Mouse (Mus musculus): ENCODE results near the gene Rap1gap.

Gene Rap1gap

DNA sequence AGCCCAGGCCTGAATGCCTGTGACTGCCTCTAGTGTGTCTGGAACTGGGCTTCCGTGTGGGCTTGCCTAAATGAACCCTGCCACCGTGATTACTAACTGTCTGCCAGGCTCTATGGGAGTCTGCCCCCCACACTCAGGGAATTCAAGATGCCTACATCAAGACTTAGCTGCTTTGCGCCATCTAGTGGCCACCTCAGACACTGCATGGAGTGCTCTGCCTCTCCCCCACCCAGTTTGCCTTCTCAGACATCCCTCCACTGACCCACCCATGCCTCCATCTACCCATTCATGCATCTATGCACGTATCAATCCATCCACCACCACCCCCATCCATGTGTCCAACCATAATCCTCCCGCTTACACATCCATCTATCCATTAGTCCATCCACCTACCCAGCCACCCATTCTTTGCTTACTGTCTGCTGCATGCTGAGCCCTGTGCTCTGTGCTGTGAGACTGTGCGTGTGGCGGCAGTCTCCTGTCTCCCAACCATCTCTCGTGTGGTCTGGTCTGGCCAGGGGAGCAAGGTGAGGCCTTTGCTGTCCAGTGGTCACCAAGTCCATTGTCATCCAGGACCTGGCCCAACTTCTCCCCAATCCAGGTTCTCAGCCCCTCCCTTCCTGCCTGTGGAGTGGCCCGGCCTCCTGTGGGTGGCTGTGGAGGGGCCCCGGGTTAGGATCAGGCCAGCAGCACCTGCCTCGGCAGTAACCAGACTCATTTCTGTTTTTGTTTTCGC is 58.3 kb downstream of the Rap1gap start:
- peak; percentile 42 to 64 for DNase-seq (ENCODE audit: low spot score in 2 of 2)

DNA sequence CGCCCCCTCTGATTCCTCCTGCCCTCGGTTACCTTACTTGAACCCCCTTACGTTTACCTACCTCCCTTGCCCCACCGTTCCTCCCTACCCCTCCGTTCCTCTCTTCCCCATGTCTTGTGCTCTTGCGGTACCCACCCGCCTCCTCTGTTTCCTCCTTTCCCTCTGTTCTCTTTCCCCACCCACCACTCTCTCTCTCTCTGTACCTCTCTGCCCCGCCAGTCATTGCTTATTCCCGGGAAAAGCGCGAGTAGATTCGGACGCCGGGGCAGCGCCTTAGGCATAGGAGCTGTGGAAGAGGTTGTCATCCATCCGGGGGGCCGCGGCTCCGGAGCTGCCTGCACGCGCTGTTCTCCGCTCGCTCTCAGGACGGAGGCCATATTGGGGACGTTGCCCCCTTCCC is 59.0 kb downstream of the Rap1gap start:
- no peak for DNase-seq (ENCODE audit: low spot score in 2 of 2)

DNA sequence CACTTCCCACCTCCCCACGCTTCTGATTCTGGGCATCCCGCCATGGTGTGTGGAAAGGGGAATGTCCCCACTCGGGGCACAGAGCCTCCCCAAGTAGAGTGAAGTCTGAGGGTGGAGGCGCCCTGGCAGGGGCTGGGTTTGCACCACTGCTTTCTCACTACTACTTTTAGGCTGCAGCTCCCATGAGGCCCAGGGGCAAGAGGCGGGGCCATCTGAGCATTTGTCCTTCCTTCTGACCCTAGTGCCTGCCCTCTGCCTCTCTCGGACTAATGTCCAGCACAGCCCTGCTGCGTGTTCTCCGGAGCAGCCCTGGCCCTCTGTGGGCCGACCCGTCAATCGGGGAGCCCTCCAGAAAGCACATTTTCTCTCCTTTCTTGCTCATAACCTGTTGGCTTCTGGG is 59.7 kb downstream of the Rap1gap start:
- DNase-seq (ENCODE audit: low spot score in 2 of 2) = no peak

DNA sequence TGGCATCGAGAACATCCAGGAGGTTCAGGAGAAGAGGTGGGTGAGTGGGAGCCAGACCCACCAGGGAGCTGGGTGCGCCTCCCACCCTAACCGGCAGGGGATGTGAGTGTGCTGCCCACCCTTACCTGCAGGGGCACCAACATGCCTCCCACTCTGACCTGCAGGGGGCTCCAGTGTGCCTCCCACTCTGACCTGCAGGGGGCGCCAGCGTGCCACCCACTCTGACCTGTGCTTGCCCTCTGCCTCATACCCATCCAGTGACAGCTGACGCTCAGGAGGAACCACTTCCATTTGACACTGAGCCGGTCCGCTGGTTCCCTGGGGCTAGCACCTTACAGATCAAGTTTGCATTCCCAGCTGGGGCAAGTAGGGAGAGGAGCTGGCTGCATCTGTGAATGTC is 60.2 kb downstream of the Rap1gap start:
- peak; percentile 57 to 79 for DNase-seq (ENCODE audit: low spot score in 2 of 2)

DNA sequence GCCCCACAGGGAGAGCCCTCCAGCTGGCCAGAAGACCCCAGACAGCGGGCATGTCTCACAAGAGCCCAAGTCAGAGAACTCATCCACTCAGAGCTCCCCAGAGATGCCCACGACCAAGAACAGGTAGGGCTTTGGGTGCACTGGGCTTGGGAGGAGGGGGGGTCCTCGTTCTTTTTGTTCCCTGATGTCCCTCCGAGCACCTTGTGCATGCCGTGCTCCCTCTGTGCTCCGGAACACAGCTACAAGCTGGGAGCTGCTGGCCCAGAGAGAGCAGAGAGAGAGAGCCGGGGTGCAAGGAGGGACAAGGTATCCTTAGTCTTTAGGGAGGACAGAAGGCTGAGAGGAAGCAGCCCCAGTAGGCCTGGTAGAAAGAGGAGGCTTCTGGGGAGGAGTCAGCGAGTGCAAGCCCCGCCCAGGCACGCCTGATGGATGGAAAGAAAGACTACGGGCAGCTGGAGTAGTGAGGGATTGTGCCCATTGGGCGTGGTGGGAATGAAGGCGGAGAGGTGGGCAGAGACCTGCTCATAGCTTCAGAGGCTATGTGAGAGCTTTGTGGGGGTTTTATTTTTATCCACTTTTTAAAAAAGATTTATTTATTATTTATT is 61.1 kb downstream of the Rap1gap start:
- no peak for DNase-seq (ENCODE audit: low spot score in 2 of 2)

DNA sequence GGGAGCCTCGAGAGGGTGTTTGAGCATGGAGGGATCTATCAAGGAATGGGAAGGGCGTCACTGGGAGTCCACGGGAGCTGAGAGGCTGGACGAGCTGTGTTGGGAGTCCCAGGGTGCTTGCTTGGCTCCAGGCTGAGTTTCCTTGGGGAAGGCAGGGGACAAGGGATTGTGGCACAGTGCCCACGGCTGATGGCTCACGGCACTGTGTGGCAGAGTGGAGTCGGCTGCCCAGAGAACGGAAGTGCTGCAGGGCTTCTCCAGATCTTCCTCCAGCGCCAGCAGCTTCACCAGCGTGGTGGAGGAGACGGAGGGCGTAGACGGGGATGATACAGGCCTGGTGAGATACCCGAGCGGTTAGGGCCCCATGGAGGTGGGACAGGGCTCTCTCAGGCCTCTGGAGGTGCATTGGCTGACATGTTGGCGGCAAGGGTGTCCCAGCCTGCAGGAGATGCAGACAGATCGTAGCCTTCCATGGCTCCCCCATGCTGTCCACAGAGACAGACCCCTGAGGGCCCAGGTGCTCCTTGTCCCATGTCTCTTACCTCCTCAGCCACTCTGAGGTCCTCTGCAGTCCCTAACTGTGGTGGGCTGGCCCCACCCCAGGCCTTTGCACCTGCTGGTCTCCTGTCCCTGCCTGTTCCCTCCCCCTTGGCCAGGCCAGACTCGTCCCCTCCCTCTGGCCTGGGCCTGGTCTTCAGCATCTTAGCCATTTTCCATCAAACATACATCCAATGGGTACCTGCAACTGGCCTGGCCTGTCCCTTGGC is 62.4 kb downstream of the Rap1gap start:
- no peak for DNase-seq (ENCODE audit: low spot score in 2 of 2)

DNA sequence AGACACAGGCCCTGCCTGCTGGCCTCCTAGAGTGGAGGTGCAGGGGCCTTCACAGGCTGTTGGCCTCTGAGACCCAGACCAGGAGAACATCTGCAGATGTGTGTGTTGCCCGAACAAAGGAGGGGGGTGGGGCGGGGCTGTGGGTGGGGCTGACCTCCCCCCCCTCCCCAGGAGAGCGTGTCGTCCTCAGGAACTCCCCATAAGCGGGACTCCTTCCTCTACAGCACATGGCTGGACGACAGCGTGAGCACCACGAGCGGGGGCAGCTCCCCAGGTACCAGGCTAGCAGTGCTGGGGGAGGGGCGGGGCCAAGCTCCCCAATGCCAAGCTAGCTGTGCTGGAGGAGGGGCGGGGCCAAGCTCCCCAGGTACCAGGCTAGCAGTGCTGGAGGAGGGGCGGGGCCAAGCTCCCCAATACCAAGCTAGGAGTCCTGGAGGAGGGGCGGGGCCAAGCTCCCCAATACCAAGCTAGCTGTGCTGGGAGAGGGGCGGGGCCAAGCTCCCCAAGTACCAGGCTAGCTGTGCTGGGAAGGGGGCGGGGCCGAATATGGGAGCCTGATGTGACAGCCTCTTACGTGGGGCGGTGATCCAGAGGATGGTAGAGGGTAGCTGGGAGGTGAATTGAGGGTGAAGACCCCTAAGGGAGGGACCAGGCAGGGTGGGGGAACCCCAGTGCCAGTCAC is 63.1 kb downstream of the Rap1gap start:
- DNase-seq (ENCODE audit: low spot score in 2 of 2) = no peak

DNA sequence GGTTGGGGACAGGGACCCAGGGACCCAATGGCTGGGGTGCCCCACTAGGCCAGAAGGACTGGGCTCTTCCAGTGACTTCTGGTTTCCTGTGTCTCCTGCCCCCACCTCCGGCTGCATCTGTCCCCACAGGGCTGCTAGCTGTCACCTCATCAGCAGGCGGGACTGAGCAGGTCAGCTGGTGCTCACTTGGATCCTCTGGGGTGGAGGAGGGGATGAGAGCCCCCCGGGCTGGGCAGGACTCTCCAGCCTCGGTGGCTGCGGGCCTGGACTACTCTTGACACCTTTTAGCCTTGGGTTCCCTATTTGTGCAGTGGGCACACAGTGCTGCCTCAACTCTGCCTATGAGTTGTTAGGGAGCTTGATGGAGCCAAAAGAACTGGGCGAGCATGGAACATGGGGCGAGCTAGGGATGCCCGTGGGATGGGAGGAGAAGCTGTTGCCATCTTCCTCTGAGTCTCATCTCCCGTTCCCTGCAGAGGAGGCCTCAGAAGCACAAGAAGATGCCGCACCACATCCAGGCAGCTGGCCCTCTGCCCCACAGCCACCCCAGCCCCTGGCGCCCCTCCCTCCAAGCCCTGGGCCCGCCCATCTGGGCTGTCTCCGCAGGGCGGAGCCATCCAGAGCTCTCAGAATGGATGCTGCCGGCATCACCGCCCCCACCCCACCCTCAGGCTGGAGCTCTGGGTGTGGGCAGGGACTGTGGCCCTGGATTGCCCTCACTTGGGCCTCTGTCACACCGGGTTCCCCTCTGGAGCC is 64.1 kb downstream of the Rap1gap start:
- DNase-seq (ENCODE audit: low spot score in 2 of 2) = no peak

DNA sequence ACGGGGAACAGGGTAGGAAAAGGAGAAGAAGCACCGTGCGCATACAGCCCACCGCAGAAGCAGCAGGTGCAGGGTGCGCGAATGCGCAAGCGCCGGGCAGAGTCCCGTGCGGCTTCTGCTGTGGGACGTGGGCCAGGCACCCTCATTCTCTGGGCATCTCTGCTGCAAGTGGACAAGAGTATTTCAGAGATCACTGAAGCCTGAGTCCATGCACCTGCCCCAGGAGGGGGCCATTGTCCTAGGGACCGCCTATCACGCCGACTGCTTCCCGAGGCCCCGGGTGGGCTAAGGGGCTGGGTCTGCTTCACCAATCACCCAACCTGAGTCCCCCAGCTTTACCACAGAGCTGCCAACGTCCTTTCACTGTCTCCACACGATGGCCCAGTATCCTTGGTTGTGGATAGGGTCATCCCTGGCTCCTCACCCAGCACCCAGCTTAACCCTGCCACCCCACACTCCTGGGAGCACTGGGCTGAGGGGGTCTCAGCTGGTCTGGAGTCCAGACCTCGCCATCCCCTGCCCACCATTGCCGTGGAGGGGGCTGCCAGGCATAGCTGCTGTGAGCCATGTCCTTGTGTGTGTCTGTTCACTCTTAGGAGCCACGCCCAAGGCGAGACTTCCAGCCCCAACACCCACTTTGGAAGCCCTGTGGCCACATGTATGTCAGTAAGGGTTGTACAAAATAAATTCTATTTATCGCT is 64.8 kb downstream of the Rap1gap start:
- DNase-seq (ENCODE audit: low spot score in 2 of 2) = no peak

DNA sequence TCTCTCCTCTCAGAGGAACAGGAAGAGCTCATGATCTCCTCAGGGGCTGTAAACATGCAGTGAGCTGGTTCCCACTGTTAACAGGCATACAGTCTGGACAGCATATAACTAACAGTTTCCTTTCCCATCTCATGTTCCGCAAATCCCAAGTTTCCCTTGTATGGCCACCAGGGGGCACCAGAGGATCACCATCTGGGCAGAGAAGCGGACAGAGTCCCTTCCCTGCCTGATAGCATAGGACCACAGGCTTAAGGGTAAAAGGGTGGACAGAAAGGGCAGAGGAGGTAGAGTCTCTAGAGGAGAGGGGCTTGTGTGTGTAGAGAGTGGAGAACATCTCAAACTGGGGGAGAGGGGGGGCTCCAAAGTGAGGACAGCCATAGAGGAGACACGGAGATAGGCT is 65.6 kb downstream of the Rap1gap start:
- peak; percentile 72 to 85 for DNase-seq (ENCODE audit: low spot score in 2 of 2)

DNA sequence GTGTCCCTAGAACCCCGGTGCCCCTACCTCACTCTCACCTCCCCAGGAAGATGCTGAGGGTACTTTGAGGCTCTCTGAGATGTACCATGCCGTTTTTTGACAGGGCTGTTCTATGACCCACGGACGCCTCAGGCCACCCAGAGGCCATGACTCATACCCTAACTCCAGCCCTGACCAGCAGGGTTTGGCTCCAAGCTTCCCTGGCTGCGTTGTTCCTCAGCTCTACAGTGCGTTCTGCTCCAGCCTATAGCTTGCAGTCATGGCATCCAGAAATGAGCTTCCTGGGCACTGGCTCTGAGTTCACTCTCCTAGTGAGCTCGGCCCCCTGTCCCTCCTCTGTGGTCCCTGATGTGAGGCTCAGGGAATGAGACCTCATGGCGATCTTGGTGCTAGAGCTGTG is 66.2 kb downstream of the Rap1gap start:
- no peak for DNase-seq (ENCODE audit: low spot score in 2 of 2)

DNA sequence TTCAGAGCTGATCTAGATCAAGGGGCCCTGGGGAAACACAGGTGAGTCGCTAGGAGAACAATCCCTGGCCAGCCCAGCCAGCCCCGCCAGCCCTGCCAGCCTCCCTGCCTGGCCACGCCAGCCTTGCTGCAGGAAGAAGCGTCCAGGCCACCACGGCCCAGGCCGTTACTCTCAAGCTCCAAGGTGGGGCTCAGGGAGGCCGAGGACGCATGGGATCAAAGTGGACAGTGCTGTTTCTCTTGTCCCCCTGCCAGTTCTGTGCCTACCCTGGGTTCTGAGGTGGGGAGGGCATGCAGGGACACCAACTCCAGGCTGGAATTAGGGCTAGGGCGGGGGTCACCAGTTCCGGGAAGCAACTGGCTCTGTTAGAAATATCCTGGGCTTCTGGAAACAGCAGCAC is 67.4 kb downstream of the Rap1gap start:
- DNase-seq (ENCODE audit: low spot score in 2 of 2) = no peak

DNA sequence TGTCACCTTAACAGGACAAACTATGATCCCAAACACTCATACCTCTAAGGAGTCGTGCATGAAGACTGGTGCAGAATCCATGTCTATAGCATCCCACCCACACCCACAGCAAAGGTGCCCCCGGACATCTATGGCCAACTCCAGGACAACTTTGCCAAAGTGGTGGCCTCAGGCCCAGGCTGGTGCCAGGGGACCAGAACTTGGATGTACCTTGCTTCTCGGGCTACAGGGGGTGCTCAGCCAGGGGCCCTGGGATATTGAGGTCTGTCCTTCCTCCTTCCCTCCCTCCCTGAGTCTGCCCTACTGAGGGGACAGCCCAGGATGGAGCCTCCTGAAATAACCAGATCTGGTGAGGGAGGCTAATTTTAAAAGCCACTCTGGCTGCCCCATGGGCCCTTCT is 67.8 kb downstream of the Rap1gap start:
- no peak for DNase-seq (ENCODE audit: low spot score in 2 of 2)

DNA sequence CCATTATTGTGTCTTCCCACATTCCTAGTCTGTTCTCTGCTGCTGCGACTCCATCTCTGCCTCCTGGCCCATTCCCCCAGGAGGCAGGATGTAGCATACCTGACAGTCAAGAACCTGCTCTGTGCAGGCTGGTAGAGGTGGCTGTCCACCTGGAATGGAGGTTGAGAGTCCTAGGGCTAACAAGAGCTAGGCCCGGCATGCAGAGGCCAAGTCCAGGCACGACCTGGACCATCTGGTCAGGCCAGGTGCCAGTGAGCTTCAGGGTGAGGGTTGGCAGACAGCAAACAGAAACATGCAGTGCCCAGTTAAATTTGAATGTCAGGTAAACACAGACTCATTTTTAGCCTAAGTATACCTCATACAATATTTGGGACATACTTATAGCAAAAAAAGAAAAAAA is 68.4 kb downstream of the Rap1gap start:
- DNase-seq (ENCODE audit: low spot score in 2 of 2) = no peak

DNA sequence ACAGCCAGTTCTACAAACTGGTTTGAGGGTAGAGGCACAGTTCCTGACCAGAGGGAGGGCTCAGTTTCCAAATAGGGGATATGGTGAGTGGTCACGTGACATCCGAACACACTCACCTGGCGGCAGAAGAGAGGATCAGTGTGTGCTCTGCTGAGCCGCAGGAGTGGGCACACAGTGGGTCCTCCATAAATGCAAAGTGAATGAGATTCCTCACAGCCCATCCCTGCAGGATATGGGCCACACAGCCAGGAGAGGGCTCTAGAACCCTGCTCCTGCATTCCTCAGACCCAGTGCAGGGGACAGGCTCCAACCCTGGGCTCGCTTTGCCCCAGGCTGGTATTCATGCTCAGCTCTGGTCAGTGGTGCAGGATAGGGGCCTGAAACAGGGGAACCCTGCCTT is 68.9 kb downstream of the Rap1gap start:
- no peak for DNase-seq (ENCODE audit: low spot score in 2 of 2)

DNA sequence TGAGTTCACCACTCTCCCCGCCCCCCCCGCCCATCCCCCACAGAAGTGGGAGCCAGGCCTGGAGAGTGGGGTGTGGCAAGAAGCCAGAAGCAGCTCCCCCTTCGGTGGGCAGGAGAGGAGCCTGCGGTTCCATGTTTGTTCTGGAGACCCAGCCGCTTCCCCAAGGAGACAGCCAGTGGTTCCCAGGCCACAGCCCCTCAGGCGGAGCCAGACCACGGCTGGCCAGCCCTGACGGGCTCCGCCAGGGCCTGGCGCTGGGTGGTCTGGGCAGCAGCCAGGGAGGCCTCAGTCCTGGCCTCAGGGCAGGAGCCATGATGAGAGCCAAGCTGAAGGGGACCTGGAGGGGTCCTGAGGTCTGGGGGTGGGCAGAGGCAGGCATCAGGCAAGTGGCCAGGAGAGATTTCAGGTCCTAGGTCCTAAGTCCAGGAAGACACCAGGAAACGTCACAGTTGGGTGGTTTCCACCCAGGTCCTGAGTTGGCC is 71.7 kb downstream of the Rap1gap start:
- DNase-seq (ENCODE audit: low spot score in 2 of 2) = no peak

DNA sequence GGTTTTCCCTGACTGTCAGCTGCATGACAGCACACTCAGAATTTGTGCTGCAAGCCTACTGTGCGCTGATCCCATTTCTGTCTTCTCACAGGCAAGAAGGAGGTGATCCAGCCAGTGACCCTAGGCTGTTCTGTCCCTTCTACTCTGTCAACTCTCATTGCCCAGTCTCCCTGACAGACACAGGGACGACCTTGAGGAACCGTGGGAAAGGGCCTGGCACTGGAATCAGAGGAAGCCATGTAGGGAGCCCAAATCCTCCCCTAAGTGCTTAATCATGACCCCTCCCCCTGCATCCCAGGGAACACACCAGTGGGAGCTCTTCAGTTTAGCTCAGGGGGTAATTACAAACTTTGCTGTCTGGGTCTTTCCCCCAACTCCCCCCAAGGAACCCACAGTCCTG is 73.2 kb downstream of the Rap1gap start:
- no peak for DNase-seq (ENCODE audit: low spot score in 2 of 2)

DNA sequence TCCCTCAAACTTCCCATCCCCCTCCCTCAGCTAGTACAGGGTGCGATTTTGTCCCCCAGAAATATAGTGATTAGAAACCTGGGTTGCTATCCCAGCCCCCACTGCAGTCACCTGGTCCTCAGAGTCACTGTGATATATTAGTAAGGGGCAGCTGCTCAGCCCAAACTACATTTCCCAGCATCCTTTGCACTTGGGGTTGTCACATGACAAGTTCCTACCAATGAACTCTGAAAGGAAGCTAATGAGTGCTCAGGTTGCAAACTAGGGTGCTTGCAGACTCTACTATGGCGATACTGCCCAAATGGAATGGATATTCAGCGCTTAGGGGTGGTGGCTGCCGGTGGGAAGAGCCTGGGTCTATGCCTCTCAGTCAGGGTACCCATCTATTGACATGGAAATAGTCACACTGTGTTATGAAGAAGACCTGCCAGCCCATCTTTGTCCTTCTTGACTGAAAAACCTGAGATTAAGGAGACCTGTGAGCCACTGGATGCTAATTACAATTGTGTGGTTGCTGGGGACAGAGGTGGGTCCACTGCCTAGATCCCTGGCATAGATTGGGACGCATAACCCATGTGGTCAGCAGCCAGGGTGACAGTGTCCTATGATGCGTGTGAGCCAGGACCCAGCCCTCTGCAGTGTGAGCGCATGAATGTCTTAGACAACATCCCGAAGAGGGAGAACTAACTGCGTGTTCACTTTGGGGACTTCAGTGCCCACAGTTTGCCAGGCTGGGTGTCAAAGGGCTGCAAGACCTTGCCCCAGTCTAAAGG is 74.8 kb downstream of the Rap1gap start:
- no peak for DNase-seq (ENCODE audit: low spot score in 2 of 2)

DNA sequence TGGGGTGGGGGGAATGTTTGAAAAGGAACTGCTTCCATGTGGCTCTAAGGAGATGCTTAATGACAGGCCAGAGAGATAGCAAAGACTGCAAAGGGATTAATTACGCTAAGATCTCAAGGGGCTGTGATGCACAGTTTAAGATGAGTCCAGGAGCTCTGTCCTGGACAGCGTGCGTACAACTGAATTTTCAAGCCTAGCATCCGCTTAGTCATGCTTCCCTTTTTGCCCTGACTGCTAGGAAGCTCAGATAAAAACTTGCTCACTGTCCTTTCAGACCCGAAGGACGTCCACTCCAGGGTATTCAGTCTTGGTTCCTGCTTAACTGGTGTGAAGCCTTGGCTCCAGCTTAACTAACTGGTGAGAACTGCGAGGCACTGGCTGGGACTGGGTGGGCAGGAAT is 75.8 kb downstream of the Rap1gap start:
- no peak for DNase-seq (ENCODE audit: low spot score in 2 of 2)

DNA sequence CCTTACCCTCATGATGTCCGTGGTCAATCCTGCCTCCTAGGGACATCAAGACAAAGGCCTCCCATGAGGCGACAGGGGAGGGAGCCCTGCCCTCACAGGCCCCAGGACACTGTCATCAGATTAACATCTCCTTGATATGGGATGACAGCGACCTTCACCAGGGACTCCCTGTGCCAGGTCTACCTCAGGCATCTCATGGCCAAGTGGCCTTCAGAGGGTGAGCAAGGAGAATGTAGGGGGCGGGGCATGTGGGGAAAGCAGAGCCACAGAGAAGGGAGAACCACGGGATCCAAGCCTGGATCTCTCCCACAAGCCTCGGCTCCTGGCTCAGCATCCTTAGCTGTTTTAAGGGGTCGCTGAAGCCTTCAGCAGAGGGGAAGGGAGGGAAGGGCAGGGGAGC is 79.3 kb downstream of the Rap1gap start:
- DNase-seq (ENCODE audit: low spot score in 2 of 2) = no peak
